Mouse (Mus musculus): ENCODE measurements at regions not wholly inside any gene's neighbourhood (a gene's known extent, or its start where the extent isn't known, plus 50 kb on each side); places are given as distances from the start of the nearest gene placed in this dataset.
"Not testable (repeated sequence)": the region's sequence is repeated elsewhere in the genome, so short reads cannot be mapped to it uniquely, and the experiment has no call there.

- DNase-seq (ENCODE audit: low spot score): no peak
Measured at GRCm38 (mm10) chr12:56058876-56059275, 222.8 kb downstream of the Brms1l start.

GRCm38 (mm10) chr12:56058463-56058862, 222.3 kb downstream of the Brms1l start:
- peak; percentile 79 for DNase-seq (ENCODE audit: low spot score)

DNA sequence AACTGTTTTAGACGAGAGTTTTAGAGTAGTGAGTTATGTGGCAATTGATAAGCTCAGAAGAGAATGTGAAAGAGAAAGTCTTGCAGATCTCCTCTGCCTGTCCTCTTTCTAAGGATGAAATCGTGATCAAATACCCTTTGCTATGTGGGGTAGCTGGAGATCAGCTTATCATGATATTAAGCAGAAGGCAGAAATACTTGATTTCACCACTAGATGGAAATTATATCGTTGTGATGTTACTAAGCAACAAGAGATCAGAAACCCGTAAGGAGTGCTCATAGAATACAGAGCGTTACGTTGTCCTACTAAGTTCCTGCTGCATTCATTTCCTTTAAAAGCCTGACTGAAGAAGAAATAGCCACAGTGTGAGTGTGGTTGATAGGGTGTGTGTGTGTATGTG, 219.3 kb downstream of the Brms1l start:
- no peak for DNase-seq (ENCODE audit: low spot score)

GRCm38 (mm10) chr12:56046050-56046449, 209.9 kb downstream of the Brms1l start:
- no peak for DNase-seq (ENCODE audit: low spot score)

GRCm38 (mm10) chr12:56020954-56021514, 184.9 kb downstream of the Brms1l start:
- no peak for DNase-seq (ENCODE audit: low spot score)

DNA sequence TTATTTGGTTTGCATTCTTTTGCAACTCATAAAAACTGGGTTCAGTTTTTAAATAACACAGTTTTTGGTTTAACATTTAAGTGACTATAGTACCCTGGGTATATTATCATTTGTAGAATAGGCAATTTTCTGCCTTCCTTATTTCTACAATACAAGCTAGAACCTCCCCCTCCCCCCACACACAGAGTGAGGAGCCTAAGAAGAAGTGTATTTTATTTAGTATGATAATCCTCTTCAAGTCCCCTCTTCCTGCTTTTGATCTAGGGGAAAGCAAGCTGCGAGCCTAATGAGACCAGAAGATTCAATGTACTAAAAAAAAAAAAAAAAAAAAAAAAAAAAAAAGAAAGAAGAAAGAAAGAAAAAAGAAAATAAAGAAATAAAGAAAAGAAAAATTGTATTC, 184.4 kb downstream of the Brms1l start:
- no peak for DNase-seq (ENCODE audit: low spot score)

- DNase-seq (ENCODE audit: low spot score): no peak
Measured at GRCm38 (mm10) chr12:56009976-56010375, 173.9 kb downstream of the Brms1l start.

DNA sequence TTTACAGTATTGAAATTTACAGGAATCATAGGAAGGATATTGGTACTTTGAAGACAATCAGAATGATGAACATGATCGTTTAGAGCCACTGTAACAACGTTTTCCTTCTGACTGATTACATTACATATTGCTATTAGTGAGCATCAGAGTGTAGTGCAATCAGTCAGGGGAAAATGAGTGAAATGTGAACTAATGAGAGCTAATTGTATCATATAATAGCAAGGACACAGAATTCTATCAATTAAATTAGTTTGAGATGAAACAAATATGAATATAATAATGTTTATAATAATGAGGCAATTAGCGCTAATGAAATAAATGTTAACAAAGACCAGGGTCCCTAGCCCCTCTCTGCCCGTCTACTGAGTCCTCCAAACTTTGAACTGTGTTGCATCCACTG, 169.7 kb downstream of the Brms1l start:
- no peak for DNase-seq (ENCODE audit: low spot score)

DNA sequence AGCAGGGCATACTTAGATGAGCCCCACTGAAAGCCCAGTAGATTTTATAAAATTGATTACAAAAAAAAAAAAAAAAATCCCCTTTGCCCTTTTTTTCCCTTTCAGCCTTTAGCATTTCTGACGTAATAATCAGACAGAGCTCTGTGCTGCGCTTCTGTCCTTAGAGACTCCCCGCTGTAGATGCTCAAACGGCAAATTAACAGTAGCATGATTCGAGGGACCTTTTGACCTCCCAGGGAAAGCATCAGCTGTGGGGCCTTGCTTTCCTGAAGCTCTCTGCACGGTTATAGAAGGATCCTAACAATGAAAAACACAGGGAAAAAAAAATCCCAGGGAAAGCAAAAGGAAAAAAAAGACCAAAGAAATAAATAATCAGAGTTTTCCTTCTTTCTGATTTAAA, 169.2 kb downstream of the Brms1l start:
- DNase-seq (ENCODE audit: low spot score): no peak

GRCm38 (mm10) chr12:56004479-56004878, 168.4 kb downstream of the Brms1l start:
- DNase-seq (ENCODE audit: low spot score): no peak

DNA sequence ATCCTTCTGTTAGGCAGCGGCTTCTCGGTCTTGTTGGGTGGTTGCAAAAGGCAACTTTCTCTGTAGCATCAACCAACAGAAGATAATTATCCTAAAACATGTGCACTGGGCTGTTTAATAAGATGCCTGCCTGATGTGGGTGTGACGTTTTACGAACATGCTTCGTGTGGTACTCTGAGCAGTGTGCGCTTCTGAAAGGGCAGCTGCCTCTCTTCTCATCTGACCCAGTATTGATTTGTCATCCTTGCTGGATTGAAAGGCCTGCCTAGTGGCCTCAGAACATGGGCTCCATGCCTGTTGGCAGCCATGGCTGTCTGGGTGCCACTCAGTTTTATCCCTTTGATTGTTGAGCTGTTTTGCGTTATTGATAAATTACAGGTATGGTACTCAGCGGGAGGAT, 167.4 kb downstream of the Brms1l start:
- DNase-seq (ENCODE audit: low spot score): no peak

- no peak for DNase-seq (ENCODE audit: low spot score)
Measured at GRCm38 (mm10) chr12:55996585-55997377, 160.7 kb downstream of the Brms1l start.

- no peak for DNase-seq (ENCODE audit: low spot score)
Measured at GRCm38 (mm10) chr12:55983565-55984351, 147.6 kb downstream of the Brms1l start.

DNA sequence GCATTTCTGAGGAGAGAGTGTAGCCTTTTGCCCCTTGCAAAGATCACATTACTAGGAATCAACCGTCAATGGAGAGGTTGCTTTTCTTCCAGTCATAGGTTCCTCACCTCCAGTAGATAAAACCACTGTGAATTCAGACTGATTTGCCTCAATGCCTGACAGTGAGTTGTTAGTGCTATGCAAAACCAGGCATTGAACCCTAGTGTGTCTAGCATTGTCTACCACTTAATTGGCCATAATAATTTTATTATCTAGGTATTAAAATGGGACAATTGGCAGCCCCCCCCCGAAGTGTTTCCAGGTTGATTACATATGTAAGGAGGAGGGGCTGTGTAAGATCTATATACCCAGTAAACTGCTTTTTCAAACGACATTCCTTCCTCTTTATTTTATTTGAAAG, 147.0 kb downstream of the Brms1l start:
- DNase-seq (ENCODE audit: low spot score): no peak

GRCm38 (mm10) chr12:55974262-55974661, 138.1 kb downstream of the Brms1l start:
- DNase-seq (ENCODE audit: low spot score): no peak

- not testable (repeated sequence) for DNase-seq (ENCODE audit: low spot score)
Measured at GRCm38 (mm10) chr12:55959319-55959718, 123.2 kb downstream of the Brms1l start.

GRCm38 (mm10) chr12:55940566-55940965, 104.4 kb downstream of the Brms1l start:
- DNase-seq (ENCODE audit: low spot score): no peak

DNA sequence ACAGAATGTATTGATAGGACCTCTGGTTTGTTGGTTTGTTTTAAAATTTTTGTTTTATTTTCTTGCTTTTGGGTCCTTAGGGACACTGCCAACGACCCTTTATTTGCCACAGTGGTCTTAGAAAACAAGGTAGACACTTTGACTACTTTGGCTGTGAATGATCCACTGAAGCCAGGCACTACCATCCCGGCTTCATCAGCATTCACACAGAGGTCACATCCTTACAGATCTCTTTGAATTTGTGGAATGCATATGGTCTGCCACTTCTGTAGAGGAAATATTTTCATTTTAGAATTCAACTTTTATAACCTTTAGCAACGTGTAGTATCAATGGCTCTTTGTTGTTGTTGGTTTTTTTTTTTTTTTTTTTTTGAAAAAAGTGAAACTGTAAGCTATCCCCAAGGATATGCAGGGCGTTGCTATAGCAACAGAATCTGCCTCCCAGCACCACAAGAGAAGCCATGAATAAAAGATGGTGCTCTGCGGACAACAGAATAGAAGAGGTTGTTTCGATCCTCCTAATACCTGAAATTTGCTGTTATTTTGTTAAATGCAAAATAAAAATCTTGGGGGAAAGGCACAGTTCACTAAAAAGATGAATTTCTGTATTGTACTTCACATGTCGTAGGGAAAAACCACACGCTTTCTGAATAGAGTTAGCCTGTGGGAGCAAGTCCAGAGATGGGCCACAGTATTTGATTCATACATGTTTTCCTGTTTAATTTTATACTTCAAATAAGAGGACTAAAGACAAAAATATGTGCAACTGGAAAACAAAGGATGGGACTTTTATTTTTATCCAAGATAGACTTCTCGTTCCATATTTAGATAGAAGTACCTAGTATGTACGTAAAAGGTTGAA, 103.4 kb downstream of the Brms1l start:
- no peak for DNase-seq (ENCODE audit: low spot score)

DNA sequence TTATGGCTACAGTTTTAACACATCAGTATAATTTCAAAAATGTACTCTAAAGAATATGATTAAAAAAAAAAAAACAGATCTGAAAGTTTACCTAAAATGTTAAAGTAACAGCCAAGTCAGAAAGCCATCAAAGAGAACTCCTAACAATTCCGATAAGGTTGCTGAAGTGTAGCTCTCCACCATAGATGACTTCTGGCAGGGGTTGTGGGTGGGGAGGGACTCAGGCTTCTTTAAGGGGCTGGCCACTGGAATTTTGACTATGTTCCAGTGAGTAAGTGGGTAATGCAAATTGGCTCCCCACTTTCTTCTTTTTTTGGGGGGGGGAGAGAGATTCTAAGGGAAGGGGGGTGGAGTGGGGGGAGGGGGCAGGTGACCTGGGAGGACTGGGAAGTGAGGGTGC, 98.0 kb downstream of the Brms1l start:
- no peak for DNase-seq (ENCODE audit: low spot score)

GRCm38 (mm10) chr12:55933417-55933816, 97.3 kb downstream of the Brms1l start:
- no peak for DNase-seq (ENCODE audit: low spot score)

DNA sequence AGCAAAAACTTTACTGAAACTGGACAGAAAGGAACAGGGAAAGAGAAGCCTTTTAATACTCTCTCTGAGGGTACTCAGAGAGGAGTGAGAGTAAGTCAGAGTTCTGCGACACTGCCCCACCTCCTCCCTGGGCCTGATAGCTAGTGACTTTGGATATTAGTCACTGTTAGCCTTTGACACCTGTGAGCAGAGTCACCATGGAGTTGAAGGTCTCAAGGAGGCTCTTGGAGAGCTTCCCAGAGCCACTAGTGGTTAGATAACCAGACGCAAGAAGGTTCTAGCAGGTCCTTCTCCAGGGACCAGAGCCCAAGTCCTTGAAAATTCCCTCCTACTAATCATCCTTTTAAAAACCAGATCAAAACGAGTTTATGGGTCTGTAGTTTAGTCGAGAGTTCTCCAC, 94.3 kb downstream of the Brms1l start:
- DNase-seq (ENCODE audit: low spot score): no peak

DNA sequence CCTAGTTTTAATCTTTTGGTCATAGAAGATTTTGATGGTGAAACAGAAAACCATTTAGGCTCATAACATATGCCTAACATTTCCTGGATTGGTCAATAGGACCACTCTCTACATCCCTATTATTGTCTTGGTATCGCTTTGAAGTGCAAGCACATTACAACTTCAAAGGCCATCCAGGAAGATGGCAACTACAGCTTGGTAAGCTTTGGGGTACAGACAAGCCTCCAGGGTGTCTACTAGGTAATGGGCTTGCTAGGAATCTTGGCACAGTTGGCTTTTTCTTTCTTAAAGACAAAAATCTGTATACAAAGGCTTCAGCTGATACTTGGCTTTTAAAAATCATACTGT, 90.8 kb downstream of the Brms1l start:
- DNase-seq (ENCODE audit: low spot score): no peak
